Mouse (Mus musculus): ENCODE measurements around the gene Inpp5k.

DNA sequence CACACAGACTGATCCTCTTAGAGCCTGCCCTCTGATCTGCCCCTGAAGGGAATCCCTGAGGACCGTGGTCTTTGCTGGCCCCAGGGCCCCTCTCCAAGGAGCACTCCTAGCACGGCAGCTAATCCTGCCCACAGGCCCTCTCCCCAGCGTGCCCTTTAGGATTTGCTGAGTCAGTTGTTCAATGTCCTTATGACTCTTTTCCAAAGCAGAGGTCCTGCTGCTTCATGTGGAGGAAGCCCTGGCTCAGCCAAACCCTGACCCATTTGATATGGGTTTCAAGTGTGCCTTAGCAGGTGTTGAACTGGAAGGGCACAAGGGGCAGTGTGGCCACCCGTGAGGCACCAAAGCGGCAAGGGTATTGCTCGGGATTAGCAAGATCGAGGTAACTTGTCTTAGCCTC is 35.0 kb upstream of the Inpp5k start:
- TF ChIP-seq CTCF (IDR thresholded peaks at IDR 0.05; ENCODE audit: control insufficient read depth, insufficient read depth, low read length) (no peak), POLR2A (IDR thresholded peaks at IDR 0.05; ENCODE audit: borderline replicate concordance, control insufficient read depth, low read depth, low read length) (no peak)
